ENCODE assay signal across 10 mouse cellular contexts in genomic region chr17:83846301-83847021, GRCm38 (mm10). TPM values are rescaled to one million over a fixed set of nuclear protein-coding genes. Genes with fewer than 3 reads are reported as not detected.
A peak's percentile ranks its signal among the peaks of the same experiment; 100 is the strongest.
DNase-seq lines count a peak whose midpoint lies in the region; ATAC-seq and TF ChIP-seq lines count a peak whose summit lies in the region.
"Had no signal": no experiment of that assay in that cellular context is flagged by ENCODE, and none has a peak within 500 bp of the region (broad histone marks: within the 10 kb centered on the region; RNA-seq: fewer than 3 reads in every experiment).

No protein-coding gene starts in this region.

- H3K36me3 ChIP-seq in thymus, adult 2 months (ENCODE audit: control insufficient read depth, insufficient read depth, low read length) = no peaks in the 10 kb centered on the region
- no peaks in the 10 kb centered on the region for H3K36me3 ChIP-seq in forebrain, postnatal 0 days (ENCODE audit: insufficient read depth)
- no peaks in the 10 kb centered on the region for H3K36me3 ChIP-seq in hindbrain, postnatal 0 days (ENCODE audit: insufficient read depth, low read length)
- no peaks in the 10 kb centered on the region for H3K36me3 ChIP-seq in neural tube, embryonic 15.5 days
- H3K36me3 ChIP-seq: limb, embryonic 13.5 days had no signal

- ATAC-seq in hematopoietic stem cell, adult 5-6 weeks (replicated peaks in 1 of 2; ENCODE audit: insufficient read depth in 1 of 2, low FRiP score in 2 of 2, low TSS enrichment in 1 of 2, low read depth in 1 of 2, poor library complexity in 2 of 2, severe bottlenecking in 2 of 2) = peak; percentile 83 to 86
- no peak for ATAC-seq in forebrain, postnatal 0 days
- no peak for ATAC-seq in hindbrain, postnatal 0 days
- no peak for ATAC-seq in neural tube, embryonic 15.5 days (ENCODE audit: low FRiP score)

- H3K4me1 ChIP-seq in thymus, adult 2 months (replicated peaks; ENCODE audit: control insufficient read depth, insufficient read depth, low read length) = peaks cover 27% of the 10 kb centered on the region
- 0 out of 2 replicates have a peak, but pooled peaks cover 7% of the 10 kb centered on the region for H3K4me1 ChIP-seq in forebrain, postnatal 0 days (ENCODE audit: insufficient read depth)
- no peaks in the 10 kb centered on the region for H3K4me1 ChIP-seq in hindbrain, postnatal 0 days (ENCODE audit: insufficient read depth, low read length)
- H3K4me1 ChIP-seq in neural tube, embryonic 15.5 days = peaks cover 8% of the 10 kb centered on the region

- no peak for TF ChIP-seq CTCF in thymus, adult 2 months (IDR thresholded peaks at IDR 0.05; ENCODE audit: borderline replicate concordance, control insufficient read depth, extremely low read depth, insufficient read depth, low read length, poor library complexity)
- TF ChIP-seq CTCF in forebrain, postnatal 0 days (IDR thresholded peaks at IDR 0.05; ENCODE audit: low read depth) = no peak
- no peak for TF ChIP-seq CTCF in hindbrain, postnatal 0 days (IDR thresholded peaks at IDR 0.05; ENCODE audit: low read depth)

- no peak overlapping the region for H3K4me2 ChIP-seq in forebrain, postnatal 0 days (ENCODE audit: low read depth)
- H3K4me2 ChIP-seq in hindbrain, postnatal 0 days (ENCODE audit: low read depth, low read length) = no peak overlapping the region
- H3K4me2 ChIP-seq in neural tube, embryonic 15.5 days = no peak overlapping the region
- H3K4me2 ChIP-seq: limb, embryonic 13.5 days had no signal

- no peaks in the 10 kb centered on the region for H3K27me3 ChIP-seq in thymus, adult 2 months (ENCODE audit: control insufficient read depth, insufficient read depth, low read length)
- H3K27me3 ChIP-seq in forebrain, postnatal 0 days (ENCODE audit: insufficient read depth, low read length) = no peaks in the 10 kb centered on the region
- H3K27me3 ChIP-seq in hindbrain, postnatal 0 days (ENCODE audit: insufficient read depth, low read length) = no peaks in the 10 kb centered on the region
- H3K27me3 ChIP-seq in neural tube, embryonic 15.5 days (replicated peaks) = no peaks in the 10 kb centered on the region
- H3K27me3 ChIP-seq: limb, embryonic 13.5 days had no signal

- no peaks in the 10 kb centered on the region for H3K9me3 ChIP-seq in forebrain, postnatal 0 days (ENCODE audit: low read length)
- H3K9me3 ChIP-seq in hindbrain, postnatal 0 days (ENCODE audit: low read length) = no peaks in the 10 kb centered on the region
- H3K9me3 ChIP-seq in neural tube, embryonic 15.5 days (replicated peaks) = no peaks in the 10 kb centered on the region
- H3K9me3 ChIP-seq: limb, embryonic 13.5 days had no signal

- 15% methylated on average over 21 of the region's 21 CpGs for WGBS in thymus, adult 2 months
- WGBS in forebrain, postnatal 0 days = 82% methylated on average over 21 of the region's 21 CpGs
- 82% methylated on average over 21 of the region's 21 CpGs for WGBS in hindbrain, postnatal 0 days
- whole genome bisulfite sequencing in neural tube, embryonic 15.5 days = 86% methylated on average over 21 of the region's 21 CpGs

- peak overlapping the region; percentile 29; the same call in 1 of the 2 replicates for H3K27ac ChIP-seq in thymus, adult 2 months (ENCODE audit: control insufficient read depth, insufficient read depth, low read length)
- H3K27ac ChIP-seq in forebrain, postnatal 0 days (ENCODE audit: low read depth, low read length) = no peak overlapping the region
- no peak overlapping the region for H3K27ac ChIP-seq in hindbrain, postnatal 0 days
- H3K27ac ChIP-seq in neural tube, embryonic 15.5 days (replicated peaks) = no peak overlapping the region
- H3K27ac ChIP-seq: limb, embryonic 13.5 days had no signal

- DNase-seq in thymus, adult 2 months = no peak
- DNase-seq in thymus, postnatal 14 days = no peak
- DNase-seq in lung, postnatal 36 days = peak; percentile 55
- peak; percentile 53 to 76 for DNase-seq in spleen, postnatal 4 days (ENCODE audit: low spot score in 2 of 2)
- no peak for DNase-seq in forebrain, postnatal 0 days
- DNase-seq in hindbrain, postnatal 0 days (ENCODE audit: low spot score) = no peak
- DNase-seq: right cerebral cortex, adult 18-20 months had no signal

- peak overlapping the region; percentile 21 for H3K4me3 ChIP-seq in thymus, adult 2 months (ENCODE audit: control insufficient read depth, insufficient read depth, low read length)
- no peak overlapping the region for H3K4me3 ChIP-seq in forebrain, postnatal 0 days (ENCODE audit: low read depth, low read length)
- no peak overlapping the region for H3K4me3 ChIP-seq in hindbrain, postnatal 0 days (ENCODE audit: low read length)
- H3K4me3 ChIP-seq in neural tube, embryonic 15.5 days (replicated peaks) = no peak overlapping the region
- H3K4me3 ChIP-seq: limb, embryonic 13.5 days had no signal

- TF ChIP-seq POLR2A in thymus, adult 2 months (IDR thresholded peaks at IDR 0.05; ENCODE audit: control insufficient read depth, extremely low read depth, insufficient read depth, low read length, poor library complexity) = no peak

- no peak overlapping the region for H3K9ac ChIP-seq in forebrain, postnatal 0 days
- no peak overlapping the region for H3K9ac ChIP-seq in hindbrain, postnatal 0 days (replicated peaks; ENCODE audit: low read length)
- no peak overlapping the region for H3K9ac ChIP-seq in neural tube, embryonic 15.5 days (replicated peaks)
- H3K9ac ChIP-seq: limb, embryonic 13.5 days had no signal

RNA-seq across cellular contexts. Expression of gene Haao, which starts 1.3 kb away (rescaled TPM):
- polyA plus RNA-seq in thymus, adult 2 months (2012; rRNA removed) = 10.4 and 11.4 TPM in 2 replicates
- total RNA-seq in hematopoietic stem cell, adult 5-6 weeks (2017) = 30.9 and 33.2 TPM in 2 replicates
- not detected in 2 replicates for total RNA-seq in forebrain, postnatal 0 days (2014; rRNA removed)
- not detected in 2 replicates for polyA plus RNA-seq in forebrain, postnatal 0 days (2015; fragmentation: Nextera tagmentation; extraction: Ambion mirVana)
- total RNA-seq in hindbrain, postnatal 0 days (2014; rRNA removed) = 0.65 and 1.3 TPM in 2 replicates
- polyA plus RNA-seq in hindbrain, postnatal 0 days (2015; fragmentation: Nextera tagmentation; extraction: Ambion mirVana) = 0.28 and 0.76 TPM in 2 replicates
- polyA plus RNA-seq in neural tube, embryonic 15.5 days (2015; fragmentation: Nextera tagmentation; extraction: Ambion mirVana) = 0.22 and 3.6 TPM in 2 replicates

Comparison
In these comparisons a context has a peak if more than half of its experiments do, and no peak if none do; other contexts are left out.
1. DNase-seq: peak in lung, postnatal 36 days (single experiment) and spleen, postnatal 4 days (2 of 2); none in thymus, adult 2 months (single experiment), thymus, postnatal 14 days (single experiment), forebrain, postnatal 0 days (single experiment) and hindbrain, postnatal 0 days (single experiment).
2. ATAC-seq: peak in hematopoietic stem cell, adult 5-6 weeks (2 of 2); none in forebrain, postnatal 0 days (single experiment), hindbrain, postnatal 0 days (single experiment) and neural tube, embryonic 15.5 days (single experiment).